Mouse (Mus musculus): ENCODE measurements around the gene Mmel1.

The Mmel1 gene

DNA sequence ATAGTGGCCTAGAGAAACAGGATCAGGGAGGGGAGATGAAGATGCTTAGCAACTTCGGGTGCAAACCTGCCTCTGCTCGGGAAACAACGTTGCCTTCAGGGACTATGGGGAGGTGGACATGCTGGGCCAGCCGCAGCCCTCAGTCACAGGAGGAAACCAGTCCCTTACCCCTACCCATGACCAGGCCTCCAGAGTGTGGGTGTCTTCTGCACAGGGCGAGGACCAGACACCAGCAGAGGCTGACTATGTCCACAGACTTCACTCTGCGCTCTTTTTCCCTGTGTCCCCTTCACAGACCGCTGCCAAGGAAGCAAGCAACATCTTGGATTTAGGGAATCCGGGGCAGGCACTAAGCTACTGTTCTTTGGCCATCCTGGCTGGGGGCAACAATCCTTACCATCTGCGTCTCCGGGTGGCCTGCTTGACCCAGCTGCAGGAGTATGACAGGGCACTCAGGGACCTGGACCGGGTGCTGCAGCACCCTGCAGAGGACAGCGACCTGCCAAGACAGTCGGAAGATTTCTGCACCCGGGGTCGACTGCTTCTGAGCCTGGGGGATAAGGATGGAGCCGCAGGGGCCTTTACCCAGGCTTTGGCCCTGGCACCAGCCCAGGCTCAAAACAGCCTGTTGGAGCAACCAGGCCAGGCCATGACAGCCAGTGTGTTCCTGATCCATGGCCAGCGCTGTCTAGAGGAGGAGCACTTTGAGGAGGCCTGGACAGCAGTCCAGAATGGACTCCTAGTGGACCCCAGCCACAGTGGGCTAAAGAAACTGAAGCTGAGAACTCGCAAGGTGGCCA is 4.2 kb upstream of the Mmel1 start:
- no peak for DNase-seq (ENCODE audit: low spot score)

GRCm38 (mm10) chr4:154866391-154866790 is 3.0 kb upstream of the Mmel1 start:
- DNase-seq (ENCODE audit: low spot score) = no peak

- no peak for DNase-seq (ENCODE audit: low spot score)
Measured at GRCm38 (mm10) chr4:154867257-154867656, 2.1 kb upstream of the Mmel1 start.

- no peak for DNase-seq (ENCODE audit: low spot score)
Measured at GRCm38 (mm10) chr4:154870721-154871120, 1.3 kb downstream of the Mmel1 start.

GRCm38 (mm10) chr4:154871757-154872251 is 2.4 kb downstream of the Mmel1 start:
- DNase-seq (ENCODE audit: low spot score) = no peak

- DNase-seq (ENCODE audit: low spot score) = no peak
Measured at GRCm38 (mm10) chr4:154873186-154873585, 3.8 kb downstream of the Mmel1 start.

DNA sequence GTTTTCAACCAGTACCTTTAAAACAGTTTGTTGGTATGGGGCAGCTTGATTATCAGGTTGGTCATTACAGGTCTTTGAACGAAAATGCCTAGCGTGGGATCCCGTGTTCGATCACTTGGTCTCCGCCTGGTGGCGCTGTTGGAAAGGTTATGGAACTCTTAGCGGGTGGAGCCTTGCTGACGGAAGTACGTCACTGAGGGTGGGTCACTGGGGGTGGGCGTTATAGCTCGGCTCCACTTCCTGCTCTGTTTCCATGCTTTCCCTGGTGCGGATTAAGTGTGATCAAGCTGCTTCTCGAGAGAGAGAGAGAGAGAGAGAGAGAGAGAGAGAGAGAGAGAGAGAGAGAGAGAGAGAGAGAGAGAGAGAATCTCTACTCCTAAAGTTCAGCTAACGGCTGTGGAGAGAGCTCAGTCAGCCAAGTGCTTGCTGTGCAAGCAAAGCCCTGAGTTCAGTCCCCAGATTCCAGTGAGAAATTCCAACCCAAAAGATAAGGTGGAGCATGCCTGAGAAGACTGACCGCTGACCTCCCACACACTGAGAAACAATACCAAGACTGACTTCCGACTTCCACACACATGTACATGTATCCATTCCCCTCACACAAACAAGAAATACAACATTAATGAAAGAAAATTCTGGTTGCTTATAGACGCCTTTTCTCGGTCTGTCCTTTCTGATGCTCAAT is 8.6 kb downstream of the Mmel1 start:
- DNase-seq (ENCODE audit: low spot score) = peak; percentile 89

DNA sequence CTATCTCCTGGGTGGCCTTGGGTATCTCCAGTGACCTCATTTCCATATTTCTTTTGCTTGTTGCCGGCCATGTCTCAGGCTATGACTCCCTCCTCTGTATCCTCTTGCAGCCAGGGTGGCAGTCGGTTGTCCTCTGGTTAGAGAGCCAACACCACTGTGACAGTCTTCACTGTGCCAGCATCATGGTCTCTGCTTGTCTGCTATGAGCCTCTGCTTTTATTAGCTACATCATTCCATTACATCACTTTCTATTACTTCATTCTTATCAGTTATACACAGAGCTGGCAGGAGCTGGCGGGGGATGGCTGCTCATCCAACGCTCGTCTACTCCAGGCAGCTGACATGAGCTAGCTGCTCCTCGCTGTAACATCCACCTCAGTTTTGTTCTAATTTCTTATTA is 11.3 kb downstream of the Mmel1 start:
- no peak for DNase-seq (ENCODE audit: low spot score)

GRCm38 (mm10) chr4:154882014-154882659 is 12.8 kb downstream of the Mmel1 start:
- no peak for DNase-seq (ENCODE audit: low spot score)

GRCm38 (mm10) chr4:154885416-154885815 is 16.0 kb downstream of the Mmel1 start:
- DNase-seq (ENCODE audit: low spot score) = no peak

- no peak for DNase-seq (ENCODE audit: low spot score)
Measured at GRCm38 (mm10) chr4:154886876-154887592, 17.6 kb downstream of the Mmel1 start.

DNA sequence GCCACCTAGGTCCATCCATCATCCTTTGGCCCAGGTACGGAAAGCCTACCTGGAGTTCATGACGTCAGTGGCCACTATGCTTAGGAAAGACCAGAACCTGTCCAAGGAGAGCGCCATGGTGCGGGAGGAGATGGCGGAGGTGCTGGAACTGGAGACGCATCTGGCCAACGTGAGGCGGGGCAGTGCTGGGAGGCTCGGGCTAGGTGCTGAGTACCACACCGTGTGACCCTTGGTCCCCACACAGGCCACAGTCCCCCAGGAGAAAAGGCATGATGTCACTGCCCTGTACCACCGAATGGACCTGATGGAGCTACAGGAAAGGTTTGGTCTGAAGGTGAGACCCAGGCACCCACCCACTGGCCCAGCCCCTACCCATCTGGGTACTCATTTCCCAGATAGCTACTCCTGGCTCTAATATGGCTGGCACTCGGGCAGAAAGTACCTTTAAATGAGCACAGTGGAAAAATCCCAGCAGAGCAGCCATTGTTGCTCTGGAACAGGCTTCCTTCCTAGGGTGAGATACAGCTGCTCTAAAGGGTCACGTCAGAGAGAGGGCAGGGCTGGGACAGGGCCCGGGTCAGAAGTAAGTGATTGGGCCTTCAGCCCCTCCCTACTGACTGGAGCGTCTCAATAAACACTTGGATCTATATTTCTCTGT is 18.3 kb downstream of the Mmel1 start:
- DNase-seq (ENCODE audit: low spot score) = no peak

DNA sequence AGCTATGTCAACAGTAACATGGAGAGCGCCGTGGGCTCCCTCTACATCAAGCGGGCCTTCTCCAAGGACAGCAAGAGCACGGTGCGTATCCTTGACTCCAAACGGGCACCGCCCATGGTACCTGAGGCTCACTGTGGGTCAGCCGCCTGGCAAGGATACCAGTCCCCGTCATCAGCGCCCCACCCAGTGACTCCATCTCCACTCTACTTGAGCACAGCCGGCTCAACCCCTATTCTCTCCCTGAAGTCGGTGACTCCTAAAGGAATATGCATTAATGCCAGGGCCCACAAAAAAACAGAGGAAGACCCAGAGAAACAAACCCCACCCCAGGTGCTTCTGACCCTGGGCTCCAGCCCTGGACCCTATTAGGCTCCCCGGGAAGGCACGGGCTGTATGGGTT is 21.5 kb downstream of the Mmel1 start:
- DNase-seq (ENCODE audit: low spot score) = no peak

DNA sequence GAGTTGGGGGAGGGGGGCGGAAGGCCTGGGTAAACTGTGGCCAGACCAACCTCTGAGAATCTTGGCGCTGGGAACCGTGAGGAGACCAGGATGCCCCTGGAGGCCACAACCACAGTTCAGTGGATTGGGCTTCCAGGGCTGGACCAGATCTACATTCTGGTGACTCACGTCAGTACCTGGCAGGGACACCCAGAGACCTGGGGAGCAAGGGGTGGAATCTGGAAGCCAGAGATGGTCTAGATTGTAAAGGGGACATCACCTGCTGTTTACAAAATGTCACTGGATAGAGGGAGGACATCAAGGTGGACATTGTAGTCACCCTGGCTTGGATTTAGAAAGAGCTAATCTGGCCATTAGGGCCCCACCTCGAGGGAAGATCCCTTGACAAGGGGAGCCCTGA is 26.2 kb downstream of the Mmel1 start:
- DNase-seq (ENCODE audit: low spot score) = no peak

DNA sequence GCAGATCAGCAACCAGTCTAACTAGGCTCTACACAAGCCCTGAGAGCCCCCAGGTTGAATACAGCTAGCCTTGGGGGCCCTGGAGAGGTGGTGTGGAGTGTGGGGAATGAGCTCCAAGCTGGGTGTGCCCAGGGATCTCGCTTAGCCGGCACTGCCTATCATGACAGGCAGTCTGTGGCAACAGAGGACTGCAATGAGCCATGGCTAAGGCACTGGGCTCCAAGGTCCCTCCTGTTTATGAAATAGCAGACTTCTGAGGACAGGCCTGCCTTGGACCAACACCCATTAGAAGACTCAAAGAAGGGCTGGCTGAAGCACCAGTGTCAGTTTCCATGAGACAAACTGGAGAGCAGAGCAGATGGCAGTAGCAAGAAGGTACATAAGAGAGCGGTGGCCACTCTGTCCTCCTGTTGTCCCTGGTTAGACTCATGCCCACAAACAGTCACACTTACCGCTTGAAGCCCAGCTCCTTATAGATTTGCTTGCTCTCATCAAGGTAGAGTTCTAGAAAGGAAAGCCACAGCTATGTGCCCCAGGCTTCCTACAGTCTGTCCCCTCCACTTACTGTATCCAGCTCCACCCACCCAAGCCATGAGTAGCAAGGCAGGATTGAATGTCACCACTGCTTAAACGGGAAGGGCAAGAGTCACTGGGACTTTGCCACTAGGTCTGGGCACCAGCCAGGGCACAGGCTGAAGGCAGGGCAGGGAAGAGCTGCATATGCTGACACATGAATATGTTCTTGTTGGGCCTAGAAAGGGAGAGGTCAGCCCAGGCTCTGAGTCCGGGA is 28.5 kb downstream of the Mmel1 start:
- DNase-seq (ENCODE audit: low spot score) = no peak

DNA sequence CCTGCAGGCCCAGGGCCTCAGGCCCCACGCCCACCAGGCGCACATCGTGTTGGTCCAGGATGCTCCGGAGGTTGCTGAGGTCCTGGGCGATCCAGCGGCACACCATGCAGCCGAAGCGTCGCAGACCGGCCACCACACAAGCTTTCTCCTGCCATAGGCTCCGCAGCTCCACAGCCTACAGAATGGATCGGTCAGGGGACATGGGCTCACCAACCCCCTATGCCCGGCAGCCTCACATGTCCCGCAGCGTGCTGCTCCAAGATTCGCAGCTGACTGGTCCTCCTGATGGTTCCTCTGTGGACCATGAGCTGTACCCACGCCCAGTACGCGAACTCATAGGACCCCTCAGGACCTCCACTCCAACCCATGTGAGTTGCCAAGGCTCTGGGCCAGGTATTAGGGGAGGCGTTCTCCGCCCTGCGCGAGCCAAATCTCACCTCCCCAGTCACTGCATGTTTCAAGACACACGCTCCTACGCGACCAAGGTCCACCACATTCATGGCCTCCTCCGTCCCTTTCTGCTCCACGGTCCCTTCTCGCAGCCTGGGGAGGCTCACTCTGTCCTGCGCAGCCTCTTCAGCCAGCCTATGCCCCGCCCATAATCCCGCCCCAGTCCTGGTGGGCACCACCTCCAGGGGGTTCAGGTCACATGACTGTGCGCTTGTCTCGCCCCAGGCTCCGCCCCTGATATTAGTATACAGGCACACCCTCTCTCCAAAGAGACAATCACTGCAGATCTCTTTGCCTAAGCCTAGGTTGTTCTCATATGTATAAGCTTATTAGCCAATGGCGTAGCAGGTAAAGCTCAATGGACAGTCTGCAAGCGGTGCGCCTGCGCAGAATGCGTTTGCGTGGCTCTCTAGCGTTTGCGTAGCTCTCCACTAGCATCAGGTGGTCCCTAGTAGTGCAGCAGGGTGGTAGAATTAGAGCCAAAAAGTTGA is 29.4 kb downstream of the Mmel1 start, which contains the start of gene Fam213b:
TSS of gene Fam213b (minus strand) at position 630 of the 941 bp plus-strand sequence.
- peak; percentile 58 for DNase-seq (ENCODE audit: low spot score)

DNA sequence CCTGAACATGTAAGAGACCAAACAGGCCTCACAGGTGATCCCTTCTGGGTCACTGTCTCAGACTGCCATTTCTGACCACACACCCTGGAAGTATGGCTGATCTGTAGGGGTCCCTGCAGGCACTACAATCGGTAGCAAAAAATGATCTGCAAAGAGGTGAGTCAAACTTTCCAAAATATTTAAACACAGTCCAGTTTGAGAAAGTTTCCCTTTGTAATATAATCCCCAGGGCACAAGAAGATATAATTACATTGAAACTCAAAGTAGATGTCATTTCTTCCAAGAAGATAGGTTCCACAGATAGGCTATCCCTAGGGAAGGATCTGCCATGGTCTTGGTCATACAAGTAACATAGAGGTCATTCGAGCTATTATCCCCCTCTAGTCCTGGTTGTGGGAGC is 33.0 kb downstream of the Mmel1 start:
- DNase-seq (ENCODE audit: low spot score) = no peak

DNA sequence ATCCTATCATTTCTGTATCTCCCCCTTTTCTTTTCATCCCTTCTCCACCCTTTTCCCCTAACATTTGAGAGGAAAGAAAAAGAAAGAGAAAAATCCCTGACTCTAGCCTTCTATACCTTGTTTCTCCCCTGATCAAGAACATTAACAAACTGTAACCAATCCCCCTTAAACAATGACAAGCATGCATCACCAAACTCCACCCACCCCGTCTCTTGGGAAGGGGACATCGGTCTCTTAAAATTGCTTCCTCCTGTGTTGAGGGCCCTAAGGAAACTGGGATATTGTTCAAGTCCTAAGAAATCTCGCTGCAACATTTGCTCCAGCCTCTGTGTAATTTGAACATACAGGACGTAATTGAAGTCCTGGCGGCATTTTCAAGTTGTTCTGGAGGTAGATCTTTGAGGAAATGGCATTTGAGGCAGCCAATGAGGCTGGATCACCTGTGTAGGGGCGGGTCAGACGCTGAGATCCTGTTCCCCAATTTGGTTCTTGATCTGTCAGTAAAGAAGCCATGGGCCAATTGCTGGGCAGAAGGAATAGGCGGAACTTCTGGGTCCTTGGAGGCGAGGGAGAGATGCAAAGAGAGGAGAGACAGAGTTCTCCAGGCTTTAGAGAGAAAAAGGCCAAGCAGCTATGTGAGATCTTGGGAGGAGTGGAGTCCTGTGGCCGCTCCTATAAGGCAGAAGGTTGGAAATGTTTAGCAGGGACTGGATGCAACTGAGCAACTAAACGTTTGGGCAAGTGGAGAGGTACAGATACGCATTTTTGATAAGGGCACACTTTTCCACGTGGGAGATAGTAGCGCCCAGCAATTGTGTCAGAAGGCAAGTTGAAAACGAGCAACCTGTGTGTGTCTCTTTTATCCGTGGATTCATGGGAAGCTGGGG is 35.0 kb downstream of the Mmel1 start:
- DNase-seq (ENCODE audit: low spot score) = peak; percentile 87

- DNase-seq (ENCODE audit: low spot score) = peak; percentile 66
Measured at GRCm38 (mm10) chr4:154907833-154908232, 38.4 kb downstream of the Mmel1 start.

Measured in T-cell, adult 2 months (primary cell).